Mouse (Mus musculus) thymus, adult 2 months (tissue): Measurements from ENCODE around the gene Olfr1414. TPM values are rescaled to one million over a fixed set of nuclear protein-coding genes. Genes with fewer than 3 reads are reported as not detected.

Experiments
- DNase-seq: peaks from one replicate; pipeline ENCODE4 v3.0.0; 2021
- H3K27ac ChIP-seq: fragments of 200-500 bp; 2 replicates; pipeline ENCODE4 v1.5.1; 2012; ENCODE audit warnings: low read length, control low read depth; ENCODE audit not compliant: control insufficient read depth, insufficient read depth
- H3K27me3 ChIP-seq: fragments of 200-500 bp; 2 replicates; pipeline ENCODE4 v1.6.1; 2012; ENCODE audit warnings: mild to moderate bottlenecking, low read length, moderate library complexity, mixed read lengths; ENCODE audit not compliant: control insufficient read depth, insufficient read depth
- H3K36me3 ChIP-seq: fragments of 200-500 bp; 2 replicates; pipeline ENCODE4 v1.6.1; 2012; ENCODE audit warnings: mild to moderate bottlenecking, low read length, moderate library complexity; ENCODE audit not compliant: control insufficient read depth, insufficient read depth
- H3K4me1 ChIP-seq: fragments of 200-500 bp; replicated peaks from 2 replicates; pipeline ENCODE4 v1.6.1; 2012; ENCODE audit warnings: low read length; ENCODE audit not compliant: control insufficient read depth, insufficient read depth
- H3K4me3 ChIP-seq: fragments of 200-500 bp; 2 replicates; pipeline ENCODE4 v1.5.1; 2012; ENCODE audit warnings: mild to moderate bottlenecking, low read length, control low read depth, moderate library complexity; ENCODE audit not compliant: control insufficient read depth, insufficient read depth
- CTCF ChIP-seq: fragments of 200-500 bp; IDR thresholded peaks from 2 replicates; pipeline ENCODE4 v1.5.1; 2012; ENCODE audit warnings: mild to moderate bottlenecking, control low read depth, low read length, moderate library complexity, borderline replicate concordance; ENCODE audit not compliant: control insufficient read depth, poor library complexity, insufficient read depth; ENCODE audit errors: extremely low read depth
- POLR2A ChIP-seq: fragments of 200-500 bp; IDR thresholded peaks from 2 replicates; pipeline ENCODE4 v1.6.1; 2012; ENCODE audit warnings: mild to moderate bottlenecking, low read length, control low read depth, moderate library complexity; ENCODE audit not compliant: control insufficient read depth, poor library complexity, insufficient read depth; ENCODE audit errors: extremely low read depth
- WGBS: fragments of 180-500 bp; shearing (Covaris S2); methylation state at CpG from one replicate; pipeline ENCODE4 v1.1.7; 2018; 5-methylcytosine and 5-hydroxymethylcytosine counted together
- polyA plus RNA-seq: library from polyadenylated mRNA; depleted of rRNA; stranded (reverse); fragments of >200 nt; gene quantifications from 2 replicates; pipeline ENCODE4 v1.2.3, GENCODE M21; 2012; rRNA removed

Gene Olfr1414
- polyA plus RNA-seq, 1 experiment: not detected

DNA sequence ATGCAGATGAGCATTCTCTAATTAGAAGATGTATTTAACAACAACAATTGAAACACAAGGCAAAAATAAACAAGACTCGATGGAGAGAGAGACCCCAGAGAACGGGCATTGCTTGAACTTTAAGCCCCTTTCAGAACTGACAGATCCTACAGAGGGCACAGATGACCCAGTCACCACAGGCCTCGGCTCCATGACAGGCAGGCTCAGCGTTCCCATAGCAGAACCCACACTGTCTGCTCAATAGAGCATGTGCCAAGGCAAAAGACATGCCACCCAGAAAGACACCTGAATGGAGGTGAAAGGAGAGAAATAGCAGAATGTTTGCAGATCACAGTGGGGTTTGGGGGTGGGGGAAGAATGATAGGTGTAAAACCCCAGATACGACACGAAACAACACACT is 60.0 kb downstream of the Olfr1414 start:
- Histone ChIP-seq H3K27me3 (no peaks in the 10 kb centered on the region), H3K27ac (no peak overlapping the region), H3K36me3 (peaks cover 61% of the 10 kb centered on the region), H3K4me3 (no peak overlapping the region), H3K4me1 (no peaks in the 10 kb centered on the region)
- TF ChIP-seq CTCF (no peak), POLR2A (no peak)
- DNase-seq: no peak
- WGBS: 96% methylated on average over 6 of the region's 6 CpGs

DNA sequence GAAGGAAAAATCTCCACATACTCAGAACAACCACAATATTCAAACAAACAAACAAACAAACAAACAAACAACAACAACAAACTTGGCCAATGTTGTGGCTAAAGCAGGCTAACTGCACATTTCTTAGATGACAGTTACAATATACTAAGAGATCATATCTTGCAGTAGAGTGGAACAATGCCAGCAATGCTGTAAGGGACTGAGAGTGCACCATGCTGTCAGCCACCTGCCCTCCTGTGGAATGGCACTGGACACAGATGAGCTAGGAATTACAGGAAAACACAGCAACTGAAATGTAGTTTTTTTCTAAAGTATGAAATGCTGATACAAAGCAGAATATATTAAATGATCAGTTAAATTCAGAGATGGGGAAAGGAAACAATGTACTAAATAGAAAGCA is 60.7 kb downstream of the Olfr1414 start:
- no peaks in the 10 kb centered on the region for H3K27me3 ChIP-seq
- no peak for DNase-seq
- TF ChIP-seq POLR2A: no peak
- TF ChIP-seq CTCF: no peak
- peaks cover 59% of the 10 kb centered on the region for H3K36me3 ChIP-seq
- H3K27ac ChIP-seq: no peak overlapping the region
- H3K4me3 ChIP-seq: no peak overlapping the region
- no peaks in the 10 kb centered on the region for H3K4me1 ChIP-seq

Other genes starting within 250 kb of the Olfr1414 start
- gene Ndufa10, start 44.8 kb downstream of the Olfr1414 start, polyA plus RNA-seq: 83.6 and 96.7 TPM in 2 replicates
- not detected in 2 replicates for gene Olfr1416, start 33.5 kb downstream of the Olfr1414 start, polyA plus RNA-seq
- gene Olfr1415, start 22.6 kb downstream of the Olfr1414 start, polyA plus RNA-seq: not detected in 2 replicates
- gene Olfr1413, start 52.7 kb upstream of the Olfr1414 start, polyA plus RNA-seq: not detected in 2 replicates
- not detected in 2 replicates for gene Olfr1412, start 67.1 kb upstream of the Olfr1414 start, polyA plus RNA-seq
- gene Olfr1411, start 75.8 kb upstream of the Olfr1414 start, polyA plus RNA-seq: 0.11 TPM in 1 of 2 replicates, not detected in the other
- 0.11 and 0.23 TPM in 2 replicates for gene Olfr1410, start 87.1 kb upstream of the Olfr1414 start, polyA plus RNA-seq
- gene Olfr12, start 99.1 kb upstream of the Olfr1414 start, polyA plus RNA-seq: 0.12 TPM in 1 of 2 replicates, not detected in the other
- 105 and 144 TPM in 2 replicates for gene Cops9, start 123.3 kb upstream of the Olfr1414 start, polyA plus RNA-seq
- gene Otos, start 130.2 kb upstream of the Olfr1414 start, polyA plus RNA-seq: 1.6 and 2.0 TPM in 2 replicates